Mouse (Mus musculus): ENCODE measurements around the gene Chrnd. TPM values are rescaled to one million over a fixed set of nuclear protein-coding genes. Genes with fewer than 3 reads are reported as not detected.

Gene Chrnd
- not detected for polyA plus RNA-seq (2014; fragmentation: Illumina TruSeq; extraction: RNeasy Lipid Tissue Mini Kit (QIAGEN cat#74804))

GRCm38 (mm10) chr1:87190429-87190828 lies at the start of gene Chrnd:
TSS of gene Chrnd (plus strand) at chr1:87190607.

GRCm38 (mm10) chr1:87156199-87156587 lies 34.2 kb upstream of the Chrnd start, which contains the start of gene Ecel1:
TSS of gene Ecel1 (minus strand) at chr1:87156521.

GRCm38 (mm10) chr1:87183013-87183412 lies 7.4 kb upstream of the Chrnd start, which contains the start of gene Prss56:
TSS of gene Prss56 (plus strand) at chr1:87183313.

GRCm38 (mm10) chr1:87204465-87204864 lies 14.1 kb downstream of the Chrnd start, which contains the start of gene Chrng:
TSS of gene Chrng (plus strand) at chr1:87204657.

GRCm38 (mm10) chr1:87213735-87214704 lies 23.6 kb downstream of the Chrnd start, which contains the start of gene Eif4e2:
TSS of gene Eif4e2 (plus strand) at chr1:87213914.

Other genes starting within 250 kb of the Chrnd start
- not detected for gene Alppl2, start 100.7 kb upstream of the Chrnd start, polyA plus RNA-seq (2014; fragmentation: Illumina TruSeq; extraction: RNeasy Lipid Tissue Mini Kit (QIAGEN cat#74804))
- not detected for gene Alpi, start 89.0 kb upstream of the Chrnd start, polyA plus RNA-seq (2014; fragmentation: Illumina TruSeq; extraction: RNeasy Lipid Tissue Mini Kit (QIAGEN cat#74804))
- not detected for gene Akp3, start 65.6 kb upstream of the Chrnd start, polyA plus RNA-seq (2014; fragmentation: Illumina TruSeq; extraction: RNeasy Lipid Tissue Mini Kit (QIAGEN cat#74804))
- gene Ecel1, start 34.1 kb upstream of the Chrnd start, polyA plus RNA-seq (2014; fragmentation: Illumina TruSeq; extraction: RNeasy Lipid Tissue Mini Kit (QIAGEN cat#74804)) = not detected
- not detected for gene Prss56, start 7.3 kb upstream of the Chrnd start, polyA plus RNA-seq (2014; fragmentation: Illumina TruSeq; extraction: RNeasy Lipid Tissue Mini Kit (QIAGEN cat#74804))
- not detected for gene Chrng, start 14.1 kb downstream of the Chrnd start, polyA plus RNA-seq (2014; fragmentation: Illumina TruSeq; extraction: RNeasy Lipid Tissue Mini Kit (QIAGEN cat#74804))
- 33.3 TPM for gene Eif4e2, start 23.3 kb downstream of the Chrnd start, polyA plus RNA-seq (2014; fragmentation: Illumina TruSeq; extraction: RNeasy Lipid Tissue Mini Kit (QIAGEN cat#74804))
- gene Efhd1, start 73.8 kb downstream of the Chrnd start, polyA plus RNA-seq (2014; fragmentation: Illumina TruSeq; extraction: RNeasy Lipid Tissue Mini Kit (QIAGEN cat#74804)) = 197 TPM
- gene Gigyf2, start 136.4 kb downstream of the Chrnd start, polyA plus RNA-seq (2014; fragmentation: Illumina TruSeq; extraction: RNeasy Lipid Tissue Mini Kit (QIAGEN cat#74804)) = 115 TPM
- gene Kcnj13, start 204.1 kb downstream of the Chrnd start, polyA plus RNA-seq (2014; fragmentation: Illumina TruSeq; extraction: RNeasy Lipid Tissue Mini Kit (QIAGEN cat#74804)) = not detected

All from ovary, adult 10 weeks (tissue).